Mouse (Mus musculus): ENCODE measurements around the gene Cdt1.

DNA sequence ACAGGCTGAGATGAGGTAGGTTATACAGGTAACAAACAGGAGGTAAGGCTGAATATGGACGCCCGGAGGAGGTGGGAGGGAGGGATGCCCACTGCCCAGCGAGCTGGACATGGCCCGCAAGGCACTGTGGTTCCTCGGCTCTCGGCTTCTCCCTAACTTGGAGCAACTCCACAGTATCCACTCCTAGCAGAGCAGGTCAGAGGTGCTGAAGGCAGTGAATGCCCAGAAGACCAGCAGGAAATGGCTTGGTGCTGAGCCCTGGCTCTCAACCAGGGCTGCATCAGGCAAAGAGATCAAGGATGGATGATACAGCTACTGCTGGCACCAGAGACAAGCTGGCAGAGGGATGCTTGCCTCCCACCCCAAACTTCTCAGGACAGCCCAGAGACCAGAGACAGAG lies 43.3 kb upstream of the Cdt1 start:
- no peak for TF ChIP-seq POLR2A (IDR thresholded peaks at IDR 0.05; ENCODE audit: insufficient read depth, low read depth, low read length)
- no peak for TF ChIP-seq EP300 (IDR thresholded peaks at IDR 0.05; ENCODE audit: insufficient read depth, low read depth, low read length)
